Mouse (Mus musculus) neural tube, embryonic 14.5 days (tissue): ENCODE data around the gene Olfr292. TPM values are rescaled to one million over a fixed set of nuclear protein-coding genes. Genes with fewer than 3 reads are reported as not detected.

Source experiments
- ATAC-seq: fragments of 200-750 bp; cut with Nextera tagmentation; 2 replicates; pipeline ENCODE4 v1.8.0; 2017; ENCODE audit warnings: low read depth, mild to moderate bottlenecking, moderate TSS enrichment, moderate library complexity
- H3K27ac ChIP-seq: fragments of 300-500 bp; sonication (generic); 2 replicates; pipeline ENCODE4 v1.5.1; 2014; ENCODE audit warnings: low read depth, mild to moderate bottlenecking, control low read depth, low read length, moderate library complexity, mixed read lengths
- H3K27me3 ChIP-seq: fragments of 300-500 bp; sonication (generic); 2 replicates; pipeline ENCODE4 v1.6.1; 2014; ENCODE audit warnings: low read length; ENCODE audit not compliant: control insufficient read depth, insufficient read depth
- H3K36me3 ChIP-seq: fragments of 300-500 bp; sonication (generic); 2 replicates; pipeline ENCODE4 v1.6.1; 2014; ENCODE audit warnings: low read length, mixed read lengths; ENCODE audit not compliant: control insufficient read depth, insufficient read depth
- H3K4me1 ChIP-seq: fragments of 300-500 bp; sonication (generic); 2 replicates; pipeline ENCODE4 v1.6.1; 2014; ENCODE audit warnings: low read length; ENCODE audit not compliant: control insufficient read depth, insufficient read depth
- H3K4me2 ChIP-seq: fragments of 300-500 bp; sonication (generic); 2 replicates; pipeline ENCODE4 v1.6.1; 2014; ENCODE audit warnings: mild to moderate bottlenecking, low read depth, low read length, control low read depth
- H3K4me3 ChIP-seq: fragments of 300-500 bp; sonication (generic); 2 replicates; pipeline ENCODE4 v1.5.1; 2014; ENCODE audit warnings: low read depth, low read length, control low read depth, mixed read lengths
- H3K9ac ChIP-seq: fragments of 300-500 bp; sonication (generic); replicated peaks from 2 replicates; pipeline ENCODE4 v1.6.1; 2014; ENCODE audit warnings: low read depth, mild to moderate bottlenecking, control low read depth, low read length, mixed read lengths
- H3K9me3 ChIP-seq: fragments of 300-500 bp; sonication (generic); 2 replicates; pipeline ENCODE4 v1.6.1; 2016; ENCODE audit warnings: low read length; ENCODE audit not compliant: control insufficient read depth
- WGBS: fragments of 180-500 bp; shearing (Covaris S2); extraction: QIAGEN DNeasy Blood & Tissue Kit; methylation state at CpG from one replicate; pipeline ENCODE4 v1.1.7; 2014; 5-methylcytosine and 5-hydroxymethylcytosine counted together
- polyA plus RNA-seq: library from polyadenylated mRNA; unstranded; fragments of >200 nt; fragmentation: Nextera tagmentation; extraction: Ambion mirVana; gene quantifications from 2 replicates; pipeline ENCODE4 v1.2.1, GENCODE M21; 2014

Gene Olfr292
- not detected in 2 replicates for polyA plus RNA-seq

DNA sequence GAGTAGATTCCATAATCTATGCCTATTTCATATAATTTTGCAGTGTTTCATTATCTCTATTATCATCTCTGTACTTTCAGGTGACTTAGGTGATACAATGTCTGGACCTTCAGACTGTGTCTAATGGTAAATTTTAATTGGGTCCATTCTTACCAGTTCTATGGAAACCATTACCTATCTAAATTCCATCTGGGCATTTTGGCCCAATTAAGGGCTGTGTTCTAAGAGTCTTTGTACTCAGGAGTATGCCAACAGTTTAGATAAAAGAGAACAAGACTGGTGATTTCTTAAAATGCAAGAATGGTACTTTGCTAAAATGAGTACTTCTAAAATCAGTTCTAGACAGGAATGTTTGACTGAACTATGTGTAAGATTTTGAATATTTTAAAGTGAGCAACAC, at the start of gene Olfr292:
Gene Olfr292, plus strand, starts transcription at position 301 of the 400 bp plus-strand sequence.
- H3K36me3 ChIP-seq = no peaks in the 10 kb centered on the region
- H3K9ac ChIP-seq = no peak within 1 kb of the TSS

GRCm38 (mm10) chr7:86648761-86649160, 39.4 kb upstream of the Olfr292 start, which contains the start of gene Olfr293:
Gene Olfr293, plus strand, starts transcription at chr7:86649061.
- H3K4me2 ChIP-seq = no peak within 1 kb of the TSS
- no peak within 1 kb of the TSS for H3K27ac ChIP-seq
- H3K36me3 ChIP-seq = no peaks in the 10 kb centered on the region
- 93% methylated on average over 4 of the region's 4 CpGs for WGBS
- H3K4me1 ChIP-seq = no peaks in the 10 kb centered on the region
- no peaks in the 10 kb centered on the region for H3K27me3 ChIP-seq
- no peaks in the 10 kb centered on the region for H3K9me3 ChIP-seq
- ATAC-seq = no peak
- H3K9ac ChIP-seq = no peak within 1 kb of the TSS
- no peak within 1 kb of the TSS for H3K4me3 ChIP-seq

More for the DNA sequence above, at the start of gene Olfr292:
- no peak within 1 kb of the TSS for H3K27ac ChIP-seq
- no peaks in the 10 kb centered on the region for H3K9me3 ChIP-seq
- no peaks in the 10 kb centered on the region for H3K4me1 ChIP-seq
- H3K4me2 ChIP-seq = no peak within 1 kb of the TSS
- no peaks in the 10 kb centered on the region for H3K27me3 ChIP-seq
- ATAC-seq = no peak
- H3K4me3 ChIP-seq = no peak within 1 kb of the TSS

DNA sequence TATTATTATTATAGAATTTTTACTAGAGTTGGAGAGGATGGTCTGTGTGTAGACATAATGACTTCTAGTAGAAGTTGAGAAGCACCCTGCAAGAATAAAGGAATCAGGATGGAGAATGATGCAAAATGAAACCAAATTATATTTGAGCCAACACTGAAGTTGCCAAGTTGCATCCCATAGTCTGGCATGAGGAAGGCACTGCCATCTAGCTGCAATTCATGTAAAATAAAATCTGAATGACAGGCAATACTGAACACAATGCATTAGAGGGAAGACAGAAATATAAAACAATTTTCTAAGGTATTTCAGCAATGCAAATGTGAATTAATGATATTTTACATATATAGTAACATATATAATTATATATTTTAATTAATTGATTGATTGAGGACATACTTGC, 36.9 kb downstream of the Olfr292 start:
- H3K4me1 ChIP-seq = no peaks in the 10 kb centered on the region
- no peak overlapping the region for H3K4me2 ChIP-seq
- H3K27me3 ChIP-seq = no peaks in the 10 kb centered on the region
- no peak for ATAC-seq
- no peak overlapping the region for H3K4me3 ChIP-seq
- H3K27ac ChIP-seq = no peak overlapping the region
- no peak overlapping the region for H3K9ac ChIP-seq
- no peaks in the 10 kb centered on the region for H3K36me3 ChIP-seq
- H3K9me3 ChIP-seq = no peaks in the 10 kb centered on the region

Other genes with a start within 250 kb of the Olfr292 start
- gene Olfr299, start 228.4 kb upstream of the Olfr292 start, polyA plus RNA-seq = not detected in 2 replicates
- gene Olfr298, start 195.8 kb upstream of the Olfr292 start, polyA plus RNA-seq = not detected in 2 replicates
- gene Olfr297, start 168.4 kb upstream of the Olfr292 start, polyA plus RNA-seq = not detected in 2 replicates
- not detected in 2 replicates for gene Olfr295, start 104.5 kb upstream of the Olfr292 start, polyA plus RNA-seq
- gene Olfr294, start 71.7 kb upstream of the Olfr292 start, polyA plus RNA-seq = not detected in 2 replicates
- gene Olfr293, start 39.3 kb upstream of the Olfr292 start, polyA plus RNA-seq = not detected in 2 replicates
- gene Folh1, start 87.6 kb downstream of the Olfr292 start, polyA plus RNA-seq = 0.24 and 1.2 TPM in 2 replicates
- gene Vmn2r77, start 106.7 kb downstream of the Olfr292 start, polyA plus RNA-seq = not detected in 2 replicates
- not detected in 2 replicates for gene Vmn2r78, start 226.8 kb downstream of the Olfr292 start, polyA plus RNA-seq